Mouse (Mus musculus): ENCODE data around the gene Pde4b. TPM values are rescaled to one million over a fixed set of nuclear protein-coding genes. Genes with fewer than 3 reads are reported as not detected.

Pde4b gene
- polyA plus RNA-seq, 1 experiment, result 21.1 TPM

DNA sequence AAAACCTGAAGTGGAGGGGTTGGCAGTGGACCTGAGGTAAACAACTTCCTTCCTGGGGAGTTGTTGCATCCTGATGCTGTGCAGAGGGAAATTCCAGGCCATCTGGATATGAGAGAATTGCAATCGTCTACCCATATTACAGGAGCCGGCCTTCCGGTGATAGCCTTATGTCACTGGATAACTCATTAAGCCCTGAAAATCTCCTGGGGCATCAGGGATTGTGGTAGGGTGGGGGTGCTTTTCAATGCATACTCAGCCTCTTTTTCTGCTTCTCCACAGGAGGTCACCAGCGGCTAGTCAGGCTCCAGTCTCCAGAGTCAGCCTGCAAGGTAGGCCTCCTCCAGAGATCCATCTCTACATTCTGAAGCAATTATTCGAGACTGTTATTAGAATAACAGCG, 418.4 kb downstream of the Pde4b start:
- TF ChIP-seq CTCF (IDR thresholded peaks at IDR 0.05; ENCODE audit: borderline replicate concordance, control insufficient read depth, extremely low read depth, insufficient read depth, low read length, poor library complexity) (no peak), POLR2A (IDR thresholded peaks at IDR 0.05; ENCODE audit: control insufficient read depth, extremely low read depth, insufficient read depth, low read length, poor library complexity) (no peak)
- Histone ChIP-seq H3K4me3 (ENCODE audit: control insufficient read depth, insufficient read depth, low read length) (no peak overlapping the region), H3K27me3 (ENCODE audit: control insufficient read depth, insufficient read depth, low read length) (no peaks in the 10 kb centered on the region), H3K4me1 (replicated peaks; ENCODE audit: control insufficient read depth, insufficient read depth, low read length) (peaks cover 15% of the 10 kb centered on the region), H3K36me3 (ENCODE audit: control insufficient read depth, insufficient read depth, low read length) (no peaks in the 10 kb centered on the region), H3K27ac (ENCODE audit: control insufficient read depth, insufficient read depth, low read length) (peak overlapping the region; percentile 8; the same call in 1 of the 2 replicates)
- no peak for DNase-seq
- 52% methylated on average over 6 of the region's 6 CpGs for WGBS

DNA sequence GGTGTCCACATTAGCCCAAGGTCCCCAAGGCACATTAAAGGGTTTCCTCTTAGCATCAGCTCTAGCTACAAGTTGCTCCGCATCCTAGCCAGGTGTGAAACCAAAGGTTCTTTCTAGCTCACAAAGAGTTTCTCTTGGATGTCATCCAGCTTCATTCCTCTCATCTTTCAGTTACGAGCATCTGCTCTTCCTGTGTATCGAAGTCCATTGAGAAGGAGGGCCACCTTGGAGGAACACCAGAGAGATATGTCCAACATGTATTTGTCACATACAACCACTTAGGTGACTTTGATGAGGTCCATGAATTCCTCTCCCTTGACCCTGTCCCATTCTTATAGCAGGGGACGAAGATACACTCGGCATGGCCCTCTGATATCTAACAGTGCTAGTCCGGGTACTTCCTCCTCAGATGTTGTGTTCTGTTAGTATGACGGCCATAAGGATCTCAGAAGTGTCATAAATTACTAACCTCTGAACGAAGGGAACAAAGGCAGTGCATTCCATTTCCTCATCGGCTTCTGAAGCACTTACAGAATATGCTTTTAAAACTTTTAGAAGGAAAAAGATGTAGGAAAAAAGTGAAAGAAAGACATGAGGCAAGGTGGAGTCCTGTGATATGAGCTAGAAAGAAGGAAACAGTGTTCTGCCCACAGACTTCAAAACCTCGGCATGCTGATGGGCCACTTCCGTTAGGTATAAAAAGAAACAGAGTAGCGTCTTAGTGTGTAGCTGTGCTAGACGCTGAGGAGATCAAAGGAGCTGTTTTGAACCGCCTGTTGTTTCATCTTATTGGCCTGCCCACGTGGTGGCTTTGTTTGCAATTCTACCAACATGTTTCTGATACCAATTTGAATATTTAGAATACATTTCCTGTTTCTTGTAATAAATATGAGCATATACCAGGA, 419.3 kb downstream of the Pde4b start:
- Histone ChIP-seq H3K4me3 (ENCODE audit: control insufficient read depth, insufficient read depth, low read length) (no peak overlapping the region), H3K36me3 (ENCODE audit: control insufficient read depth, insufficient read depth, low read length) (no peaks in the 10 kb centered on the region), H3K4me1 (replicated peaks; ENCODE audit: control insufficient read depth, insufficient read depth, low read length) (peaks cover 19% of the 10 kb centered on the region), H3K27me3 (ENCODE audit: control insufficient read depth, insufficient read depth, low read length) (no peaks in the 10 kb centered on the region), H3K27ac (ENCODE audit: control insufficient read depth, insufficient read depth, low read length) (peak overlapping the region; percentile 37)
- DNase-seq, result peak; percentile 69
- TF ChIP-seq CTCF (IDR thresholded peaks at IDR 0.05; ENCODE audit: borderline replicate concordance, control insufficient read depth, extremely low read depth, insufficient read depth, low read length, poor library complexity) (no peak), POLR2A (IDR thresholded peaks at IDR 0.05; ENCODE audit: control insufficient read depth, extremely low read depth, insufficient read depth, low read length, poor library complexity) (no peak)
- 6% methylated on average over 15 of the region's 15 CpGs for WGBS

DNA sequence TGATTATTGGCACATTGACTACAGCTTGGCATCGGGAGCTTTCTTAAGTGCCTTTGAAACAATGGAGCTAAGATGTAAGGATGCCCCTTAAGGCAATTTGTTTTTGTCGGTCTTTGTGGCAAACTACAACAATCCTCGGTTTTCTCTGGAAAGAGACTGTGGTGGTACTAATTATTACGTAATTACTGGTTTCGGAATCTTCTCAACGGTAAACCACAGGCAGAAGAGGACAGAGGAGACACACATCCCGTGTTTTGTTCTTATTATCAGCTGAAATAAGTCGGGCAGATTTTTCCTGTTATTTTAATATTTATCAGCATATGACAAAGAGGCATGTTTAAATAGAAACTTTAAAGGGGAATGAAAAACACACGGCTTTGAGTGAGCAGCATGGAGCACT, 420.0 kb downstream of the Pde4b start:
- Histone ChIP-seq H3K4me3 (ENCODE audit: control insufficient read depth, insufficient read depth, low read length) (no peak overlapping the region), H3K27ac (ENCODE audit: control insufficient read depth, insufficient read depth, low read length) (no peak overlapping the region), H3K4me1 (replicated peaks; ENCODE audit: control insufficient read depth, insufficient read depth, low read length) (peaks cover 23% of the 10 kb centered on the region), H3K27me3 (ENCODE audit: control insufficient read depth, insufficient read depth, low read length) (no peaks in the 10 kb centered on the region), H3K36me3 (ENCODE audit: control insufficient read depth, insufficient read depth, low read length) (no peaks in the 10 kb centered on the region)
- 4% methylated on average over 9 of the region's 9 CpGs for WGBS
- DNase-seq, result no peak
- TF ChIP-seq POLR2A (IDR thresholded peaks at IDR 0.05; ENCODE audit: control insufficient read depth, extremely low read depth, insufficient read depth, low read length, poor library complexity), result no peak
- TF ChIP-seq CTCF (IDR thresholded peaks at IDR 0.05; ENCODE audit: borderline replicate concordance, control insufficient read depth, extremely low read depth, insufficient read depth, low read length, poor library complexity), result no peak

DNA sequence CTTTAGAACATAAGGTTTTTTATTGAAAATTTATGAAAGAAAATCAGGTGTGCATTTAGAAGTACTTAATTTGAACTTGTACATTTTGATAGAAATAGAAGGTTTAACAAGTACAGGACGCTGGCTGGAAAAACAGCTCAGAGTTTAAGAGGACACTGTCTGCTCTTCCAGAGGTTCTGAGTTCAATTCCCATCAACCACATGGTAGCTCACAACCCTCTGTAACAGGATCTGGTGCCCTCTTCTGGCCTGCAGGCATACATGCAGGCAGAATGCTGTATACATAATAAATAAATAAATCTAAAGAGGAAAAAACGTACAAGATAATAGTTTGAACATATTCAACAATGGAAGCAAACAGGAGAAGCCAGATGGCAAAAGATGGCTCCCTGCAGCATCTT, 420.4 kb downstream of the Pde4b start:
- H3K4me3 ChIP-seq (ENCODE audit: control insufficient read depth, insufficient read depth, low read length), result no peak overlapping the region
- WGBS, result 74% methylated on average over 2 of the region's 2 CpGs
- no peaks in the 10 kb centered on the region for H3K36me3 ChIP-seq (ENCODE audit: control insufficient read depth, insufficient read depth, low read length)
- H3K27ac ChIP-seq (ENCODE audit: control insufficient read depth, insufficient read depth, low read length), result no peak overlapping the region
- DNase-seq, result peak; percentile 30
- no peaks in the 10 kb centered on the region for H3K27me3 ChIP-seq (ENCODE audit: control insufficient read depth, insufficient read depth, low read length)
- TF ChIP-seq POLR2A (IDR thresholded peaks at IDR 0.05; ENCODE audit: control insufficient read depth, extremely low read depth, insufficient read depth, low read length, poor library complexity) (no peak), CTCF (IDR thresholded peaks at IDR 0.05; ENCODE audit: borderline replicate concordance, control insufficient read depth, extremely low read depth, insufficient read depth, low read length, poor library complexity) (no peak)
- H3K4me1 ChIP-seq (replicated peaks; ENCODE audit: control insufficient read depth, insufficient read depth, low read length), result peaks cover 23% of the 10 kb centered on the region

DNA sequence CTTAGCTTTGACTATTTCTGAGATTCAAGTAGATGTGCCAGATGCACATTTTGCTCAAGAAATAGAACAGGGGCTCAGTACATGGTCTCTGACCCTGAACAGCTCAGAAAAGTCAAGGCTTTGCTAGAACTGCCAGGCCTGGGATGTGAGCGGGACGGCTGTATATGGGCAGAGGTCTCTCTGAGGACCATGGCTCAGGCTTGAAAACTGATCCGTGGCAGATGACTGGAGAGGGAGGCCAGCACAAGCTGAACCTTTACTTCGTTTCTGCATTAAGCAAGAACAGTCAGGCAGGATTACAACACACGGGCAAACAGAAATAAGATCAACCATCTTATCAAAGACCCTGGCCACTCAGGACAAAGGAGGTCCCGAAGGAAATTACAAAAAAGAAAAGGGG, 422.7 kb downstream of the Pde4b start:
- Histone ChIP-seq H3K27ac (ENCODE audit: control insufficient read depth, insufficient read depth, low read length) (no peak overlapping the region), H3K27me3 (ENCODE audit: control insufficient read depth, insufficient read depth, low read length) (no peaks in the 10 kb centered on the region), H3K4me3 (ENCODE audit: control insufficient read depth, insufficient read depth, low read length) (no peak overlapping the region), H3K4me1 (replicated peaks; ENCODE audit: control insufficient read depth, insufficient read depth, low read length) (peaks cover 22% of the 10 kb centered on the region), H3K36me3 (ENCODE audit: control insufficient read depth, insufficient read depth, low read length) (no peaks in the 10 kb centered on the region)
- DNase-seq, result no peak
- TF ChIP-seq CTCF (IDR thresholded peaks at IDR 0.05; ENCODE audit: borderline replicate concordance, control insufficient read depth, extremely low read depth, insufficient read depth, low read length, poor library complexity), result no peak
- no peak for TF ChIP-seq POLR2A (IDR thresholded peaks at IDR 0.05; ENCODE audit: control insufficient read depth, extremely low read depth, insufficient read depth, low read length, poor library complexity)
- 89% methylated on average over 6 of the region's 6 CpGs for WGBS

DNA sequence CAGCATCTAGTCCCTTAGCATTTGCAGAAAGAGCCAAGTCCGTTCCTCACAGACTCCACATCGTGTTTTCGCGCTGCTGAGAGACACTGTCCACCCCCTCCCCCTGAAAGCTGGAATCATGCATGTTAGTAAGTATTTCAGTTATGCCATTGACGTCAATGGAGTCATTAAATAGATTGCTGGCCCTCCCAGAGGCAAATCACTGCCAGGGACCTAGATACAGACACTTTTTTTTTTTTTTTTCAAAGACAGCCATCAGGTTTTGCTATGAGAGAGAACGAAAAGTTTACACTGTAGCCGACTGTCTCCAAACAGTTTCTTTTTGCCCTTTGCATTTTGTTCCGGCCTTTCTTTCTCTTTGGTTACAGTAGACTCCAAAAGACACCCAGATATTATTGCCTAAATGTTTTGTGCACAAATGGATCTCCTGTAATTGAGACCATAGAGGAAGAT, 423.6 kb downstream of the Pde4b start:
- peak; percentile 29 for DNase-seq
- Histone ChIP-seq H3K27me3 (ENCODE audit: control insufficient read depth, insufficient read depth, low read length) (no peaks in the 10 kb centered on the region), H3K27ac (ENCODE audit: control insufficient read depth, insufficient read depth, low read length) (peak overlapping the region; percentile 29), H3K4me3 (ENCODE audit: control insufficient read depth, insufficient read depth, low read length) (no peak overlapping the region), H3K4me1 (replicated peaks; ENCODE audit: control insufficient read depth, insufficient read depth, low read length) (peaks cover 15% of the 10 kb centered on the region), H3K36me3 (ENCODE audit: control insufficient read depth, insufficient read depth, low read length) (no peaks in the 10 kb centered on the region)
- WGBS, result 21% methylated on average over 8 of the region's 8 CpGs
- TF ChIP-seq CTCF (IDR thresholded peaks at IDR 0.05; ENCODE audit: borderline replicate concordance, control insufficient read depth, extremely low read depth, insufficient read depth, low read length, poor library complexity) (no peak), POLR2A (IDR thresholded peaks at IDR 0.05; ENCODE audit: control insufficient read depth, extremely low read depth, insufficient read depth, low read length, poor library complexity) (no peak)

Data from thymus, adult 2 months (tissue).